Comparison of ENCODE assay signal across 10 mouse cellular contexts in the genomic region with DNA sequence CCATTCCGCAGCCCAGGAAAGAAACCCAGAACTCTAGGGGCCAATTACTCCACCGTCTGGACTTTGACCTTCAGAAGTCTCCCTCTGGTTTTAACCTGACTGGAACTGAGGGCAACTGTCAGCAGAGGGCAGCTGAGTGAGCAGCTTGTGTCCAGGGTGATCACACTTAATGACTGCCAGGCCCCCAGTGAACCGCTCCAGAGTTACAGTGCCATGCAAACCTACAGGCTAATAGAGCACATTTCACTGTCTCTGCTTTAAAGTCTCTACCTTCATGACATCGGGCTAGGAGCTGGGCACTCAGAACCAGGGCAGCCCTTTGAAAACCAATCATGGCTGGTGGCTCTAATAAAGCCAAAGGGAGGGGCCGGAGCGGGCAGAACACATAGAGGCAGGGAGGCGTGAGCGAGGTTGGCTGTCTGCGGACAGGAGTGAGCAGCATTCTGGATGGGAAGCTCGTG. TPM values are rescaled to one million over a fixed set of nuclear protein-coding genes. Genes with fewer than 3 reads are reported as not detected.
DNase-seq lines count a peak whose midpoint lies in the region; ATAC-seq and TF ChIP-seq lines count a peak whose summit lies in the region.
"Had no signal": no experiment of that assay in that cellular context is flagged by ENCODE, and none has a peak within 500 bp of the region (broad histone marks: within the 10 kb centered on the region; RNA-seq: fewer than 3 reads in every experiment).

No protein-coding gene starts in this region.

- H3K4me3 ChIP-seq in hindbrain, embryonic 12.5 days = no peak overlapping the region
- H3K4me3 ChIP-seq in hindbrain, embryonic 14.5 days (replicated peaks; ENCODE audit: low read length) = no peak overlapping the region
- H3K4me3 ChIP-seq in hindbrain, postnatal 0 days (ENCODE audit: low read length) = no peak overlapping the region
- H3K4me3 ChIP-seq: liver, embryonic 15.5 days had no signal

- no peak for ATAC-seq in hindbrain, embryonic 12.5 days (ENCODE audit: low FRiP score)
- no peak for ATAC-seq in hindbrain, embryonic 14.5 days (ENCODE audit: low FRiP score)
- 0 out of 2 replicates have a peak, but pooled peaks have one; percentile 44 for ATAC-seq in hindbrain, postnatal 0 days
- ATAC-seq in monocyte, adult 5-6 weeks (replicated peaks; ENCODE audit: insufficient number of reproducible peaks, low FRiP score, low TSS enrichment, poor library complexity, severe bottlenecking) = no peak

- H3K27me3 ChIP-seq in hindbrain, embryonic 12.5 days = no peaks in the 10 kb centered on the region
- no peaks in the 10 kb centered on the region for H3K27me3 ChIP-seq in hindbrain, embryonic 14.5 days (ENCODE audit: control insufficient read depth, insufficient read depth, low read length)
- no peaks in the 10 kb centered on the region for H3K27me3 ChIP-seq in hindbrain, postnatal 0 days (ENCODE audit: insufficient read depth, low read length)
- H3K27me3 ChIP-seq: liver, embryonic 15.5 days had no signal

- DNase-seq in hindbrain, embryonic 14.5 days (ENCODE audit: low spot score) = no peak
- DNase-seq in cerebellum, adult 8-10 months = peak; percentile 50
- peak; percentile 33 for DNase-seq in hindbrain, postnatal 0 days (ENCODE audit: low spot score)
- DNase-seq in kidney, postnatal 36 days = peak; percentile 74 to 88
- DNase-seq in left cerebral cortex, postnatal 14 days (ENCODE audit: low spot score in 2 of 2) = no peak
- no peak for DNase-seq in natural killer cell, adult 2 months (ENCODE audit: low spot score in 2 of 2)
- DNase-seq: thymus, postnatal 36 days had no signal

- 0 out of 2 replicates have a peak overlapping the region, but pooled peaks have one; percentile 13 for H3K9ac ChIP-seq in hindbrain, embryonic 12.5 days
- H3K9ac ChIP-seq in hindbrain, embryonic 14.5 days = no peak overlapping the region; the same call in 1 of the 2 replicates
- no peak overlapping the region for H3K9ac ChIP-seq in hindbrain, postnatal 0 days (replicated peaks; ENCODE audit: low read length)
- H3K9ac ChIP-seq: liver, embryonic 15.5 days had no signal

- no peaks in the 10 kb centered on the region for H3K36me3 ChIP-seq in hindbrain, embryonic 12.5 days
- H3K36me3 ChIP-seq in hindbrain, embryonic 14.5 days (replicated peaks; ENCODE audit: control insufficient read depth, insufficient read depth) = no peaks in the 10 kb centered on the region
- H3K36me3 ChIP-seq in hindbrain, postnatal 0 days (ENCODE audit: insufficient read depth, low read length) = no peaks in the 10 kb centered on the region
- H3K36me3 ChIP-seq: liver, embryonic 15.5 days had no signal

- intact Hi-C loops in left cerebral cortex, postnatal 14 days (cut with DNase I) = no loop called here

- no peaks in the 10 kb centered on the region for H3K9me3 ChIP-seq in hindbrain, embryonic 12.5 days (replicated peaks)
- no peaks in the 10 kb centered on the region for H3K9me3 ChIP-seq in hindbrain, embryonic 14.5 days (ENCODE audit: control insufficient read depth, low read length)
- H3K9me3 ChIP-seq in hindbrain, postnatal 0 days (ENCODE audit: low read length) = no peaks in the 10 kb centered on the region
- H3K9me3 ChIP-seq: liver, embryonic 15.5 days had no signal

- 62% methylated on average over 10 of the region's 10 CpGs for WGBS in hindbrain, embryonic 12.5 days
- 60% methylated on average over 10 of the region's 10 CpGs for WGBS in hindbrain, embryonic 14.5 days
- WGBS in hindbrain, postnatal 0 days = 47% methylated on average over 10 of the region's 10 CpGs

- H3K27ac ChIP-seq in hindbrain, embryonic 12.5 days = no peak overlapping the region
- H3K27ac ChIP-seq in hindbrain, embryonic 14.5 days = no peak overlapping the region; the same call in 1 of the 2 replicates
- peak overlapping the region; percentile 54 for H3K27ac ChIP-seq in hindbrain, postnatal 0 days
- H3K27ac ChIP-seq: liver, embryonic 15.5 days had no signal

- no peak overlapping the region for H3K4me2 ChIP-seq in hindbrain, embryonic 12.5 days (replicated peaks)
- H3K4me2 ChIP-seq in hindbrain, embryonic 14.5 days (replicated peaks) = no peak overlapping the region
- H3K4me2 ChIP-seq in hindbrain, postnatal 0 days (ENCODE audit: low read depth, low read length) = no peak overlapping the region
- H3K4me2 ChIP-seq: liver, embryonic 15.5 days had no signal

- H3K4me1 ChIP-seq in hindbrain, embryonic 12.5 days = peaks cover 29% of the 10 kb centered on the region
- H3K4me1 ChIP-seq in hindbrain, embryonic 14.5 days (replicated peaks; ENCODE audit: control insufficient read depth, insufficient read depth, low read length) = peaks cover 39% of the 10 kb centered on the region
- H3K4me1 ChIP-seq in hindbrain, postnatal 0 days (ENCODE audit: insufficient read depth, low read length) = peaks cover 28% of the 10 kb centered on the region

- no peak for TF ChIP-seq CTCF in hindbrain, postnatal 0 days (IDR thresholded peaks at IDR 0.05; ENCODE audit: low read depth)

RNA-seq across cellular contexts. Expression of a gene that starts 7.4 kb away (rescaled TPM):
- polyA plus RNA-seq in hindbrain, embryonic 12.5 days (2016; fragmentation: Nextera tagmentation; extraction: Ambion mirVana) = 6.0 and 7.2 TPM in 2 replicates
- 4.5 and 5.0 TPM in 2 replicates for polyA plus RNA-seq in hindbrain, embryonic 14.5 days (2014; fragmentation: Nextera tagmentation; extraction: Ambion mirVana)
- 8.2 and 9.1 TPM in 2 replicates for total RNA-seq in hindbrain, postnatal 0 days (2014; rRNA removed)
- polyA plus RNA-seq in hindbrain, postnatal 0 days (2015; fragmentation: Nextera tagmentation; extraction: Ambion mirVana) = 1.6 and 1.9 TPM in 2 replicates
- 10 to 100 TPM in 1 of 2 experiments, 1 to 10 TPM in 1; 8.4 to 11.3 TPM for total RNA-seq in left cerebral cortex, postnatal 14 days (2021)
- 5.5 to 12.1 TPM (median 9.0 TPM) in 3 replicates for total RNA-seq in monocyte, adult 5-6 weeks (2017)

Comparison
In these comparisons a context has a peak if more than half of its experiments do, and no peak if none do; other contexts are left out.
1. DNase-seq: peak in cerebellum, adult 8-10 months (single experiment), hindbrain, postnatal 0 days (single experiment) and kidney, postnatal 36 days (2 of 2); none in hindbrain, embryonic 14.5 days (single experiment), left cerebral cortex, postnatal 14 days (0 of 2) and natural killer cell, adult 2 months (0 of 2).